In genomic region chr2:127328090-127328851, GRCm38 (mm10) we compare ENCODE assay signal across 14 mouse cellular contexts. TPM values are rescaled to one million over a fixed set of nuclear protein-coding genes. Genes with fewer than 3 reads are reported as not detected.
DNase-seq lines count a peak whose midpoint lies in the region; ATAC-seq and TF ChIP-seq lines count a peak whose summit lies in the region.
"Had no signal": no experiment of that assay in that cellular context is flagged by ENCODE, and none has a peak within 500 bp of the region (broad histone marks: within the 10 kb centered on the region; RNA-seq: fewer than 3 reads in every experiment).

No protein-coding gene starts in this region.

- H3K4me1 ChIP-seq in heart, embryonic 16.5 days (ENCODE audit: control insufficient read depth, insufficient read depth, low read length): peaks cover 3% of the 10 kb centered on the region; the same call in 1 of the 2 replicates
- peaks cover 2% of the 10 kb centered on the region for H3K4me1 ChIP-seq in heart, adult 2 months (ENCODE audit: control insufficient read depth, insufficient read depth, low read length)
- H3K4me1 ChIP-seq in G1E (ENCODE audit: insufficient read depth, low read depth, low read length): peaks cover 5% of the 10 kb centered on the region; the same call in 1 of the 2 replicates
- no peaks in the 10 kb centered on the region for H3K4me1 ChIP-seq in stomach, embryonic 14.5 days (ENCODE audit: control insufficient read depth, insufficient read depth, low read length)
- no peaks in the 10 kb centered on the region for H3K4me1 ChIP-seq in midbrain, postnatal 0 days (ENCODE audit: insufficient read depth, low read length)
- H3K4me1 ChIP-seq: limb, embryonic 15.5 days had no signal

- WGBS in heart, embryonic 16.5 days: 56% methylated on average over 12 of the region's 12 CpGs
- 58% methylated on average over 12 of the region's 12 CpGs for WGBS in heart, adult 2 months
- WGBS in stomach, embryonic 14.5 days: 69% methylated on average over 12 of the region's 12 CpGs
- WGBS in midbrain, postnatal 0 days: 73% methylated on average over 12 of the region's 12 CpGs

- peak overlapping the region; percentile 71 for H3K27ac ChIP-seq in heart, embryonic 16.5 days (ENCODE audit: low read length)
- no peak overlapping the region for H3K27ac ChIP-seq in heart, adult 2 months
- H3K27ac ChIP-seq in stomach, embryonic 14.5 days (ENCODE audit: low read length): peak overlapping the region; percentile 15; the same call in 1 of the 2 replicates
- no peak overlapping the region for H3K27ac ChIP-seq in midbrain, postnatal 0 days (ENCODE audit: low read depth, low read length)
- H3K27ac ChIP-seq: limb, embryonic 15.5 days had no signal

- TF ChIP-seq EP300 in heart, adult 2 months (IDR thresholded peaks at IDR 0.05; ENCODE audit: insufficient read depth, low read depth, low read length): no peak

- intact Hi-C loops in heart, adult 2 months (cut with DNase I): no loop called here

- no peak overlapping the region for H3K4me2 ChIP-seq in heart, embryonic 16.5 days (ENCODE audit: low read depth, low read length)
- H3K4me2 ChIP-seq in stomach, embryonic 14.5 days (replicated peaks; ENCODE audit: low read depth, low read length): no peak overlapping the region
- H3K4me2 ChIP-seq in midbrain, postnatal 0 days (ENCODE audit: low read depth, low read length, poor library complexity, severe bottlenecking): no peak overlapping the region
- H3K4me2 ChIP-seq: limb, embryonic 15.5 days had no signal

- no peaks in the 10 kb centered on the region for H3K79me2 ChIP-seq in heart, adult 2 months (replicated peaks; ENCODE audit: control insufficient read depth, insufficient read depth, low read length)

- ATAC-seq in heart, embryonic 16.5 days (replicated peaks; ENCODE audit: extremely low read depth, insufficient read depth, low FRiP score): peak; percentile 79
- ATAC-seq in G1E (ENCODE audit: extremely low read depth, insufficient number of reproducible peaks, low FRiP score, poor library complexity, severe bottlenecking): peak; percentile 28; the same call in 1 of the 2 replicates
- peak; percentile 38 for ATAC-seq in inflammation-experienced regulatory T-cells, adult 6 months
- peak; percentile 60; the same call in 1 of the 2 replicates for ATAC-seq in stomach, embryonic 14.5 days (ENCODE audit: insufficient number of reproducible peaks, insufficient read depth, low FRiP score, low read depth)
- ATAC-seq in midbrain, postnatal 0 days (ENCODE audit: low FRiP score): no peak

- no peak for TF ChIP-seq CTCF in heart, adult 2 months (IDR thresholded peaks at IDR 0.05)
- no peak for TF ChIP-seq CTCF in G1E (IDR thresholded peaks at IDR 0.05; ENCODE audit: low read depth, low read length)
- TF ChIP-seq CTCF in midbrain, postnatal 0 days (IDR thresholded peaks at IDR 0.05): no peak

- TF ChIP-seq POLR2A in heart, adult 2 months (IDR thresholded peaks at IDR 0.05; ENCODE audit: insufficient read depth, low read depth, low read length): no peak

- no peaks in the 10 kb centered on the region for H3K27me3 ChIP-seq in heart, embryonic 16.5 days (ENCODE audit: control insufficient read depth, insufficient read depth, low read length)
- H3K27me3 ChIP-seq in heart, adult 2 months (ENCODE audit: control insufficient read depth, insufficient read depth, low read length): no peaks in the 10 kb centered on the region
- H3K27me3 ChIP-seq in G1E (ENCODE audit: insufficient read depth, low read length): peaks cover 56% of the 10 kb centered on the region
- no peaks in the 10 kb centered on the region for H3K27me3 ChIP-seq in stomach, embryonic 14.5 days (ENCODE audit: control insufficient read depth, insufficient read depth, low read length)
- H3K27me3 ChIP-seq in midbrain, postnatal 0 days (ENCODE audit: insufficient read depth, low read length): no peaks in the 10 kb centered on the region
- H3K27me3 ChIP-seq: limb, embryonic 15.5 days had no signal

- no peak overlapping the region for H3K9ac ChIP-seq in heart, embryonic 16.5 days (ENCODE audit: low read length)
- H3K9ac ChIP-seq in heart, adult 2 months (ENCODE audit: low read depth, low read length): no peak overlapping the region
- no peak overlapping the region for H3K9ac ChIP-seq in stomach, embryonic 14.5 days (replicated peaks; ENCODE audit: low read depth, low read length)
- H3K9ac ChIP-seq in midbrain, postnatal 0 days (replicated peaks; ENCODE audit: low read length, poor library complexity, severe bottlenecking): no peak overlapping the region
- H3K9ac ChIP-seq: limb, embryonic 15.5 days had no signal

- H3K9me3 ChIP-seq in heart, embryonic 16.5 days (replicated peaks; ENCODE audit: control insufficient read depth, low read length): no peaks in the 10 kb centered on the region
- no peaks in the 10 kb centered on the region for H3K9me3 ChIP-seq in G1E (replicated peaks)
- H3K9me3 ChIP-seq in stomach, embryonic 14.5 days (ENCODE audit: control insufficient read depth, low read depth, low read length): no peaks in the 10 kb centered on the region
- H3K9me3 ChIP-seq in midbrain, postnatal 0 days (ENCODE audit: low read length): no peaks in the 10 kb centered on the region
- H3K9me3 ChIP-seq: limb, embryonic 15.5 days had no signal

- H3K36me3 ChIP-seq in heart, embryonic 16.5 days (ENCODE audit: control insufficient read depth, insufficient read depth): no peaks in the 10 kb centered on the region
- H3K36me3 ChIP-seq in heart, adult 2 months (ENCODE audit: control insufficient read depth, insufficient read depth, low read length): no peaks in the 10 kb centered on the region
- H3K36me3 ChIP-seq in G1E (replicated peaks): no peaks in the 10 kb centered on the region
- H3K36me3 ChIP-seq in stomach, embryonic 14.5 days (ENCODE audit: control insufficient read depth, insufficient read depth, low read length): no peaks in the 10 kb centered on the region
- no peaks in the 10 kb centered on the region for H3K36me3 ChIP-seq in midbrain, postnatal 0 days (ENCODE audit: insufficient read depth, low read length)
- H3K36me3 ChIP-seq: limb, embryonic 15.5 days had no signal

- no peak overlapping the region for H3K4me3 ChIP-seq in heart, embryonic 16.5 days (ENCODE audit: low read length)
- no peak overlapping the region for H3K4me3 ChIP-seq in heart, adult 2 months
- H3K4me3 ChIP-seq in G1E (ENCODE audit: low read depth, low read length): no peak overlapping the region
- H3K4me3 ChIP-seq in stomach, embryonic 14.5 days (ENCODE audit: low read depth, low read length): no peak overlapping the region
- no peak overlapping the region for H3K4me3 ChIP-seq in midbrain, postnatal 0 days (ENCODE audit: low read depth, low read length)
- H3K4me3 ChIP-seq: limb, embryonic 15.5 days had no signal

- DNase-seq in heart, adult 2 months: no peak
- DNase-seq in G1E (ENCODE audit: low spot score): no peak
- DNase-seq in midbrain, postnatal 0 days (ENCODE audit: low spot score): no peak
- no peak for DNase-seq in retina, embryonic 14.5 days (ENCODE audit: low spot score)
- DNase-seq in adrenal gland, postnatal 36 days: no peak
- DNase-seq: embryo, embryonic 11 days; kidney, postnatal 10 days had no signal

RNA-seq across cellular contexts. Expression of gene Dusp2, which starts 7.7 kb away (rescaled TPM):
- 10.4 and 18.1 TPM in 2 replicates for polyA plus RNA-seq in heart, embryonic 16.5 days (2015; fragmentation: Nextera tagmentation; extraction: Ambion mirVana)
- total RNA-seq in heart, adult 2 months (2021): under 1 TPM; 0.44 to 0.45 TPM
- 0.97 and 1.1 TPM in 2 replicates for polyA plus RNA-seq in heart, adult 2 months (2012; rRNA removed)
- total RNA-seq in G1E (2014; fragmentation: Nextera tagmentation): not detected in 2 replicates
- 0.11 and 0.23 TPM in 2 replicates for total RNA-seq in G1E (2017)
- 0.04 TPM in 1 of 2 replicates, not detected in the other for polyA plus RNA-seq in G1E (2012)
- polyA plus RNA-seq in inflammation-experienced regulatory T-cells, adult 6 months (2017; shearing (Covaris generic)): 10 to 100 TPM; 26.0 to 29.5 (median 27.9) TPM
- polyA plus RNA-seq in stomach, embryonic 14.5 days (2014; fragmentation: Nextera tagmentation; extraction: Ambion mirVana): 3.2 and 3.8 TPM in 2 replicates
- 10.8 and 18.0 TPM in 2 replicates for total RNA-seq in midbrain, postnatal 0 days (2014; rRNA removed)
- 23.0 and 23.6 TPM in 2 replicates for polyA plus RNA-seq in midbrain, postnatal 0 days (2015; fragmentation: Nextera tagmentation; extraction: Ambion mirVana)
- total RNA-seq in adrenal gland, postnatal 36 days (2021): under 1 TPM; 0.63 to 0.73 TPM

RNA-seq across cellular contexts. Expression of gene Astl, which starts 10.2 kb away (rescaled TPM):
- not detected in 2 replicates for polyA plus RNA-seq in heart, embryonic 16.5 days (2015; fragmentation: Nextera tagmentation; extraction: Ambion mirVana)
- not detected for total RNA-seq in heart, adult 2 months (2021)
- polyA plus RNA-seq in heart, adult 2 months (2012; rRNA removed): not detected in 2 replicates
- total RNA-seq in G1E (2014; fragmentation: Nextera tagmentation): not detected in 2 replicates
- 0.11 and 0.12 TPM in 2 replicates for total RNA-seq in G1E (2017)
- not detected in 2 replicates for polyA plus RNA-seq in G1E (2012)
- polyA plus RNA-seq in inflammation-experienced regulatory T-cells, adult 6 months (2017; shearing (Covaris generic)): under 1 TPM in 2 of 3 experiments, not detected in 1; 0.21 to 0.35 TPM
- polyA plus RNA-seq in stomach, embryonic 14.5 days (2014; fragmentation: Nextera tagmentation; extraction: Ambion mirVana): not detected in 2 replicates
- total RNA-seq in midbrain, postnatal 0 days (2014; rRNA removed): not detected in 2 replicates
- polyA plus RNA-seq in midbrain, postnatal 0 days (2015; fragmentation: Nextera tagmentation; extraction: Ambion mirVana): not detected in 2 replicates
- total RNA-seq in adrenal gland, postnatal 36 days (2021): not detected
- polyA plus RNA-seq: frontal cortex, adult 2 months; neural tube, embryonic 14.5 days; testis, adult 2 months had no signal

RNA-seq across cellular contexts. Expression of gene Adra2b, which starts 34.7 kb away (rescaled TPM):
- 1.3 and 1.4 TPM in 2 replicates for polyA plus RNA-seq in heart, embryonic 16.5 days (2015; fragmentation: Nextera tagmentation; extraction: Ambion mirVana)
- total RNA-seq in heart, adult 2 months (2021): 1 to 10 TPM in 1 of 2 experiments, under 1 TPM in 1; 0.73 to 1.1 TPM
- polyA plus RNA-seq in heart, adult 2 months (2012; rRNA removed): 1.0 and 1.6 TPM in 2 replicates
- total RNA-seq in G1E (2014; fragmentation: Nextera tagmentation) (not detected in 2 replicates), G1E (2017) (0.05 TPM in 1 of 2 replicates, not detected in the other)
- polyA plus RNA-seq in G1E (2012): not detected in 2 replicates
- polyA plus RNA-seq in inflammation-experienced regulatory T-cells, adult 6 months (2017; shearing (Covaris generic)): under 1 TPM in 1 of 3 experiments, not detected in 2; 0.13 TPM
- 0.64 and 0.98 TPM in 2 replicates for polyA plus RNA-seq in stomach, embryonic 14.5 days (2014; fragmentation: Nextera tagmentation; extraction: Ambion mirVana)
- 0.66 and 0.71 TPM in 2 replicates for total RNA-seq in midbrain, postnatal 0 days (2014; rRNA removed)
- polyA plus RNA-seq in midbrain, postnatal 0 days (2015; fragmentation: Nextera tagmentation; extraction: Ambion mirVana): 0.54 and 0.68 TPM in 2 replicates
- 1 to 10 TPM; 1.9 to 2.0 TPM for total RNA-seq in adrenal gland, postnatal 36 days (2021)

RNA-seq across cellular contexts. Expression of gene Stard7, which starts 58.3 kb away (rescaled TPM):
- polyA plus RNA-seq in heart, embryonic 16.5 days (2015; fragmentation: Nextera tagmentation; extraction: Ambion mirVana): 113 and 115 TPM in 2 replicates
- 100 to 1,000 TPM; 150 to 165 TPM for total RNA-seq in heart, adult 2 months (2021)
- polyA plus RNA-seq in heart, adult 2 months (2012; rRNA removed): 64.0 and 151 TPM in 2 replicates
- total RNA-seq in G1E (2014; fragmentation: Nextera tagmentation) (73.9 and 81.6 TPM in 2 replicates), G1E (2017) (242 and 250 TPM in 2 replicates)
- polyA plus RNA-seq in G1E (2012): 46.5 and 50.4 TPM in 2 replicates
- polyA plus RNA-seq in inflammation-experienced regulatory T-cells, adult 6 months (2017; shearing (Covaris generic)): 10 to 100 TPM; 25.3 to 34.8 (median 28.0) TPM
- 72.7 and 77.0 TPM in 2 replicates for polyA plus RNA-seq in stomach, embryonic 14.5 days (2014; fragmentation: Nextera tagmentation; extraction: Ambion mirVana)
- 151 and 167 TPM in 2 replicates for total RNA-seq in midbrain, postnatal 0 days (2014; rRNA removed)
- polyA plus RNA-seq in midbrain, postnatal 0 days (2015; fragmentation: Nextera tagmentation; extraction: Ambion mirVana): 100 and 104 TPM in 2 replicates
- total RNA-seq in adrenal gland, postnatal 36 days (2021): 100 to 1,000 TPM; 104 to 112 TPM

Comparison
In these comparisons a context has a peak if more than half of its experiments do, and no peak if none do; other contexts are left out.
1. H3K27ac ChIP-seq: peak in heart, embryonic 16.5 days (single experiment) and stomach, embryonic 14.5 days (single experiment); none in heart, adult 2 months (single experiment) and midbrain, postnatal 0 days (single experiment).